In the genomic region with DNA sequence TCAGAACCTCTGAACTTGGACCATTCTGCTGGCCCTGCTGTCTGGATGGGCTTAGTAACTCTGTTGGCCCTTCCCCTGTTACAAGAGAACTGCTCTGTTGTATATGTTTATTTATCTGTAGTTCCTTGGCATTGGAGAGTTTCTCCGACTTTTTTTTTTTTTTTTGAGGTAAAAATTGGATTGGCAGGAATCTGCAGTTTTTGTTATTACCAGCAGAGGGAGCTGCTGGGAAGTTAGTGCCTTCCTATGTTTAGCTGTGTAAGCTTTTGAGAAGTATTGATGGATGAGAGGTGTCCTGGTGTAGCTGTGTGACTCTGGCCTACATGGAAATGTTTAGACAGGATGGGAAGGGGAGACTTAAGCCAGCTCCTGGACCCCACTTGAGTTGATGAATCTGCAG, we compare ENCODE assay signal across 10 mouse cellular contexts. TPM values are rescaled to one million over a fixed set of nuclear protein-coding genes. Genes with fewer than 3 reads are reported as not detected.
DNase-seq lines count a peak whose midpoint lies in the region; ATAC-seq and TF ChIP-seq lines count a peak whose summit lies in the region.
"Had no signal": no experiment of that assay in that cellular context is flagged by ENCODE, and none has a peak within 500 bp of the region (broad histone marks: within the 10 kb centered on the region; RNA-seq: fewer than 3 reads in every experiment).

No protein-coding gene starts in this region.

- 3% methylated on average over 1 of the region's 1 CpGs for WGBS in kidney, adult 2 months
- WGBS in kidney, embryonic 14.5 days: 0% methylated on average over 1 of the region's 1 CpGs
- WGBS in limb, embryonic 14.5 days: 14% methylated on average over 1 of the region's 1 CpGs

- H3K4me1 ChIP-seq in kidney, adult 2 months (ENCODE audit: control insufficient read depth, insufficient read depth, low read length): peaks cover 8% of the 10 kb centered on the region; the same call in 1 of the 2 replicates
- peaks cover 8% of the 10 kb centered on the region for H3K4me1 ChIP-seq in kidney, embryonic 14.5 days (ENCODE audit: control insufficient read depth, insufficient read depth, low read length)
- H3K4me1 ChIP-seq in cortical plate, adult 2 months (ENCODE audit: control insufficient read depth, insufficient read depth, low read length): peaks cover 9% of the 10 kb centered on the region
- H3K4me1 ChIP-seq in limb, embryonic 14.5 days (ENCODE audit: control insufficient read depth, insufficient read depth, low read length): peaks cover 13% of the 10 kb centered on the region

- DNase-seq in kidney, adult 2 months: peak; percentile 66
- peak; percentile 75 for DNase-seq in 416B (ENCODE audit: low read depth)
- peak; percentile 64 for DNase-seq in CD4-positive helper T cell, adult 2 months (ENCODE audit: low read depth, low spot score)
- DNase-seq in limb, embryonic 14.5 days (ENCODE audit: low spot score): peak; percentile 81
- no peak for DNase-seq in spleen, postnatal 36 days (ENCODE audit: low spot score in 2 of 2)
- no peak for DNase-seq in adrenal gland, adult 18-20 months (ENCODE audit: low spot score in 2 of 2)

- H3K9me3 ChIP-seq in kidney, embryonic 14.5 days (ENCODE audit: control insufficient read depth, low read length): no peaks in the 10 kb centered on the region
- H3K9me3 ChIP-seq in limb, embryonic 14.5 days (ENCODE audit: control insufficient read depth, low read length): no peaks in the 10 kb centered on the region
- H3K9me3 ChIP-seq: embryonic facial prominence, embryonic 12.5 days; neural tube, embryonic 12.5 days had no signal

- no peak for TF ChIP-seq POLR2A in kidney, adult 2 months (IDR thresholded peaks at IDR 0.05; ENCODE audit: low read depth, low read length)
- 0 out of 2 replicates have a peak, but pooled peaks have one; percentile 11 for TF ChIP-seq POLR2A in cortical plate, adult 2 months (IDR thresholded peaks at IDR 0.05; ENCODE audit: extremely low read depth, insufficient read depth, low read length)
- TF ChIP-seq POLR2A in limb, embryonic 14.5 days (IDR thresholded peaks at IDR 0.05; ENCODE audit: borderline replicate concordance, extremely low read depth, insufficient read depth, insufficient read length): no peak

- no peaks in the 10 kb centered on the region for H3K27me3 ChIP-seq in kidney, adult 2 months (replicated peaks; ENCODE audit: control insufficient read depth, insufficient read depth, low read length)
- H3K27me3 ChIP-seq in kidney, embryonic 14.5 days (ENCODE audit: control insufficient read depth, insufficient read depth, low read length): no peaks in the 10 kb centered on the region
- H3K27me3 ChIP-seq in limb, embryonic 14.5 days (ENCODE audit: control insufficient read depth, insufficient read depth, low read length): no peaks in the 10 kb centered on the region
- H3K27me3 ChIP-seq: embryonic facial prominence, embryonic 12.5 days; neural tube, embryonic 12.5 days had no signal

- no peaks in the 10 kb centered on the region for H3K36me3 ChIP-seq in kidney, adult 2 months (ENCODE audit: control insufficient read depth, insufficient read depth, low read length)
- peaks cover 63% of the 10 kb centered on the region for H3K36me3 ChIP-seq in kidney, embryonic 14.5 days (ENCODE audit: control insufficient read depth, insufficient read depth, low read length)
- peaks cover 63% of the 10 kb centered on the region for H3K36me3 ChIP-seq in limb, embryonic 14.5 days (ENCODE audit: control insufficient read depth, insufficient read depth, low read length)

- peak; percentile 24; the same call in 1 of the 2 replicates for TF ChIP-seq CTCF in kidney, adult 2 months (conservative IDR thresholded peaks at IDR 0.05; ENCODE audit: insufficient read depth, insufficient read length, low read depth, low read length)
- peak; percentile 45; the same call in 1 of the 2 replicates for TF ChIP-seq CTCF in cortical plate, adult 2 months (IDR thresholded peaks at IDR 0.05; ENCODE audit: extremely low read depth, insufficient read depth, low read length)

- no peak overlapping the region for H3K27ac ChIP-seq in kidney, adult 2 months (ENCODE audit: insufficient read depth, low read depth, low read length)
- no peak overlapping the region for H3K27ac ChIP-seq in kidney, embryonic 14.5 days (ENCODE audit: low read depth, low read length)
- no peak overlapping the region for H3K27ac ChIP-seq in cortical plate, adult 2 months (ENCODE audit: insufficient read depth, low read length)
- no peak overlapping the region for H3K27ac ChIP-seq in limb, embryonic 14.5 days (replicated peaks; ENCODE audit: low read depth, low read length)
- H3K27ac ChIP-seq: embryonic facial prominence, embryonic 12.5 days; neural tube, embryonic 12.5 days had no signal

- no peak overlapping the region for H3K4me2 ChIP-seq in kidney, embryonic 14.5 days (replicated peaks; ENCODE audit: low read depth, low read length)
- no peak overlapping the region for H3K4me2 ChIP-seq in limb, embryonic 14.5 days (replicated peaks; ENCODE audit: low read depth, low read length, severe bottlenecking)
- H3K4me2 ChIP-seq: embryonic facial prominence, embryonic 12.5 days; neural tube, embryonic 12.5 days had no signal

- no peak overlapping the region for H3K4me3 ChIP-seq in kidney, adult 2 months (ENCODE audit: insufficient read depth, low read depth, low read length)
- H3K4me3 ChIP-seq in kidney, embryonic 14.5 days (ENCODE audit: low read length): no peak overlapping the region
- no peak overlapping the region for H3K4me3 ChIP-seq in cortical plate, adult 2 months (ENCODE audit: insufficient read depth, low read length)
- no peak overlapping the region for H3K4me3 ChIP-seq in limb, embryonic 14.5 days (replicated peaks; ENCODE audit: low read length)
- H3K4me3 ChIP-seq: embryonic facial prominence, embryonic 12.5 days; neural tube, embryonic 12.5 days had no signal

- ATAC-seq in kidney, embryonic 14.5 days (ENCODE audit: low FRiP score, low TSS enrichment): no peak
- no peak for ATAC-seq in limb, embryonic 14.5 days (ENCODE audit: low FRiP score, low read depth)

- no peak overlapping the region for H3K9ac ChIP-seq in kidney, embryonic 14.5 days (ENCODE audit: low read depth, low read length)
- no peak overlapping the region for H3K9ac ChIP-seq in limb, embryonic 14.5 days (ENCODE audit: low read depth, low read length, severe bottlenecking)
- H3K9ac ChIP-seq: embryonic facial prominence, embryonic 12.5 days; neural tube, embryonic 12.5 days had no signal

RNA-seq across cellular contexts. Expression of a gene that starts 4.0 kb away (rescaled TPM):
- polyA plus RNA-seq in kidney, adult 2 months (2012; rRNA removed): 6.2 and 12.2 TPM in 2 replicates
- polyA plus RNA-seq in kidney, embryonic 14.5 days (2014; fragmentation: Nextera tagmentation; extraction: Ambion mirVana): 13.3 and 19.7 TPM in 2 replicates
- 9.5 and 10.9 TPM in 2 replicates for polyA plus RNA-seq in cortical plate, adult 2 months (2012; rRNA removed)
- polyA plus RNA-seq in limb, embryonic 14.5 days (2012; rRNA removed): 16.2 and 19.0 TPM in 2 replicates
- 25.2 and 27.0 TPM in 2 replicates for polyA plus RNA-seq in limb, embryonic 14.5 days (2014; fragmentation: Nextera tagmentation; extraction: Ambion mirVana)
- total RNA-seq in adrenal gland, adult 18-20 months (2021): 10 to 100 TPM; 21.4 to 26.4 TPM

RNA-seq across cellular contexts. Expression of a gene that starts 11.3 kb away (rescaled TPM):
- 62.4 and 70.4 TPM in 2 replicates for polyA plus RNA-seq in kidney, adult 2 months (2012; rRNA removed)
- polyA plus RNA-seq in kidney, embryonic 14.5 days (2014; fragmentation: Nextera tagmentation; extraction: Ambion mirVana): 36.5 and 37.7 TPM in 2 replicates
- polyA plus RNA-seq in cortical plate, adult 2 months (2012; rRNA removed): 101 and 102 TPM in 2 replicates
- polyA plus RNA-seq in limb, embryonic 14.5 days (2012; rRNA removed): 51.0 and 55.6 TPM in 2 replicates
- 34.4 and 37.5 TPM in 2 replicates for polyA plus RNA-seq in limb, embryonic 14.5 days (2014; fragmentation: Nextera tagmentation; extraction: Ambion mirVana)
- 10 to 100 TPM; 34.7 to 36.8 TPM for total RNA-seq in adrenal gland, adult 18-20 months (2021)

RNA-seq across cellular contexts. Expression of a gene that starts 19.4 kb away (rescaled TPM):
- 166 and 187 TPM in 2 replicates for polyA plus RNA-seq in kidney, adult 2 months (2012; rRNA removed)
- polyA plus RNA-seq in kidney, embryonic 14.5 days (2014; fragmentation: Nextera tagmentation; extraction: Ambion mirVana): 69.2 and 71.4 TPM in 2 replicates
- polyA plus RNA-seq in cortical plate, adult 2 months (2012; rRNA removed): 41.7 and 45.2 TPM in 2 replicates
- polyA plus RNA-seq in limb, embryonic 14.5 days (2012; rRNA removed): 75.3 and 99.2 TPM in 2 replicates
- polyA plus RNA-seq in limb, embryonic 14.5 days (2014; fragmentation: Nextera tagmentation; extraction: Ambion mirVana): 81.7 and 82.5 TPM in 2 replicates
- 10 to 100 TPM; 51.3 to 61.9 TPM for total RNA-seq in adrenal gland, adult 18-20 months (2021)

RNA-seq across cellular contexts. Expression of a gene that starts 20.2 kb away (rescaled TPM):
- 757 and 763 TPM in 2 replicates for polyA plus RNA-seq in kidney, adult 2 months (2012; rRNA removed)
- polyA plus RNA-seq in kidney, embryonic 14.5 days (2014; fragmentation: Nextera tagmentation; extraction: Ambion mirVana): 675 and 707 TPM in 2 replicates
- polyA plus RNA-seq in cortical plate, adult 2 months (2012; rRNA removed): 384 and 401 TPM in 2 replicates
- polyA plus RNA-seq in limb, embryonic 14.5 days (2012; rRNA removed): 168 and 174 TPM in 2 replicates
- polyA plus RNA-seq in limb, embryonic 14.5 days (2014; fragmentation: Nextera tagmentation; extraction: Ambion mirVana): 436 and 466 TPM in 2 replicates
- total RNA-seq in adrenal gland, adult 18-20 months (2021): 100 to 1,000 TPM; 514 to 860 TPM

RNA-seq across cellular contexts. Expression of a gene that starts 37.5 kb away (rescaled TPM):
- polyA plus RNA-seq in kidney, adult 2 months (2012; rRNA removed): 0.36 and 0.94 TPM in 2 replicates
- 5.3 and 6.2 TPM in 2 replicates for polyA plus RNA-seq in kidney, embryonic 14.5 days (2014; fragmentation: Nextera tagmentation; extraction: Ambion mirVana)
- polyA plus RNA-seq in cortical plate, adult 2 months (2012; rRNA removed): 15.1 and 16.0 TPM in 2 replicates
- polyA plus RNA-seq in limb, embryonic 14.5 days (2012; rRNA removed): 0.60 and 0.74 TPM in 2 replicates
- 0.94 and 1.5 TPM in 2 replicates for polyA plus RNA-seq in limb, embryonic 14.5 days (2014; fragmentation: Nextera tagmentation; extraction: Ambion mirVana)
- 1 to 10 TPM; 1.2 to 1.7 TPM for total RNA-seq in adrenal gland, adult 18-20 months (2021)

Comparison
In these comparisons a context has a peak if more than half of its experiments do, and no peak if none do; other contexts are left out.
1. DNase-seq: peak in kidney, adult 2 months (single experiment), 416B (single experiment), CD4-positive helper T cell, adult 2 months (single experiment) and limb, embryonic 14.5 days (single experiment); none in spleen, postnatal 36 days (0 of 2) and adrenal gland, adult 18-20 months (0 of 2).